Mouse (Mus musculus): Measurements from ENCODE around the gene Ldlrad3. TPM values are rescaled to one million over a fixed set of nuclear protein-coding genes. Genes with fewer than 3 reads are reported as not detected.

Gene Ldlrad3
- polyA plus RNA-seq, 1 experiment from 2014 or later: 50.0 TPM

DNA sequence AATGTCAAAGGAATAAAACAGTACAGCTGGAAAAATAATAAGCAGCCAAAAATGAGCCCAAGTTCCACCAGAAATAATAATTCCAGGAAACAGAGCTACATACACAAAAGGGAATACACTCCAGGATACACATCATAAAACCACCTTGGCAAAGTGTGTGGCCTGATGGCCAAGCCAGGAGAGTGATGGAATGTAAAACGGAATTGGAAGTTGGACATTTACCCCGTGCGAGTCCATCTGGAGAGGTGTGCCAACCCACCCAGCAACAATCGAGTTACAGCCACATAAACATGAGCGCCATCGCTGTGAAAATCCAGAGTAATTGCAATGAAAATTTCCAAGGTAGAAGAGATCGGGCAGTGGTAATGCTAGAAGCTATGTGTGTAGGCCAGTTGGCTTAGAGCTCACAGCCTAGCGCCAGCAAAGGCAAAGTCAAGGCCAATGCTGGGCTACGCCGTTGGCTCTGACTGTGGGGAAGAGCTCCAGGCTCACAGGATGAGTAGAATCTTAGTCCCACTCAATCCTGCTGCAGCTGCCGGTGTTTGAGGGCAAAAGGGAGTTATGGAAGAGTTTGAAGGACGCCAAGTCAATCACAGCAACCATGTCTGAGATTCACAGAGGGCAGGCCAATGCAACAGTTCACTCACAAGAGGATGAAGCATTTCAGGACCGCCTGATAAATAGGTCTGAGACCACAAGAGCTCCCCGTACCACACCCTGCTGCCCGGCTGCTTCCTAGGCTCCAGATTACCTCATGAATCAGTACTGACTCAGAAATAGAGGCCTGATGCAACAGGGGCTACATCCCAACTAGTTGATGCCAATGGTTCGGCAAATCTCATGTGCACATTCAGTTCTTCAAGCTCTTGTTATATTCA, 7.0 kb upstream of the Ldlrad3 start:
- H3K27me3 ChIP-seq (ENCODE audit: control insufficient read depth, insufficient read depth, low read length): no peaks in the 10 kb centered on the region
- 90% methylated on average over 16 of the region's 16 CpGs for WGBS
- H3K27ac ChIP-seq (ENCODE audit: low read length): no peak overlapping the region
- ATAC-seq (ENCODE audit: insufficient read depth, low FRiP score): no peak
- H3K4me1 ChIP-seq (ENCODE audit: control insufficient read depth, insufficient read depth, low read length): 0 out of 2 replicates have a peak, but pooled peaks cover 4% of the 10 kb centered on the region
- H3K9ac ChIP-seq (ENCODE audit: low read length): no peak overlapping the region
- H3K4me3 ChIP-seq (replicated peaks; ENCODE audit: low read length): no peak overlapping the region
- no peaks in the 10 kb centered on the region for H3K36me3 ChIP-seq (ENCODE audit: control insufficient read depth, insufficient read depth, low read length)
- no peak overlapping the region for H3K4me2 ChIP-seq (ENCODE audit: low read depth, low read length)
- H3K9me3 ChIP-seq (replicated peaks; ENCODE audit: control insufficient read depth, low read length): no peaks in the 10 kb centered on the region

- H3K36me3 ChIP-seq (ENCODE audit: control insufficient read depth, insufficient read depth, low read length): no peaks in the 10 kb centered on the region
- H3K27me3 ChIP-seq (ENCODE audit: control insufficient read depth, insufficient read depth, low read length): no peaks in the 10 kb centered on the region
- H3K4me3 ChIP-seq (replicated peaks; ENCODE audit: low read length): no peak overlapping the region
- no peak for ATAC-seq (ENCODE audit: insufficient read depth, low FRiP score)
- H3K9ac ChIP-seq (ENCODE audit: low read length): no peak overlapping the region
- WGBS: 64% methylated on average over 4 of the region's 4 CpGs
- peaks cover 6% of the 10 kb centered on the region for H3K4me1 ChIP-seq (ENCODE audit: control insufficient read depth, insufficient read depth, low read length)
- no peaks in the 10 kb centered on the region for H3K9me3 ChIP-seq (replicated peaks; ENCODE audit: control insufficient read depth, low read length)
- no peak overlapping the region for H3K27ac ChIP-seq (ENCODE audit: low read length)
- no peak overlapping the region for H3K4me2 ChIP-seq (ENCODE audit: low read depth, low read length)
These were observed 5.6 kb upstream of the Ldlrad3 start for GRCm38 (mm10) chr2:102191736-102192135.

GRCm38 (mm10) chr2:102190956-102191355, 4.8 kb upstream of the Ldlrad3 start:
- H3K27ac ChIP-seq (ENCODE audit: low read length): no peak overlapping the region
- no peaks in the 10 kb centered on the region for H3K36me3 ChIP-seq (ENCODE audit: control insufficient read depth, insufficient read depth, low read length)
- ATAC-seq (ENCODE audit: insufficient read depth, low FRiP score): no peak
- peaks cover 4% of the 10 kb centered on the region for H3K4me1 ChIP-seq (ENCODE audit: control insufficient read depth, insufficient read depth, low read length)
- H3K27me3 ChIP-seq (ENCODE audit: control insufficient read depth, insufficient read depth, low read length): no peaks in the 10 kb centered on the region
- no peaks in the 10 kb centered on the region for H3K9me3 ChIP-seq (replicated peaks; ENCODE audit: control insufficient read depth, low read length)
- H3K9ac ChIP-seq (ENCODE audit: low read length): no peak overlapping the region
- no peak overlapping the region for H3K4me3 ChIP-seq (replicated peaks; ENCODE audit: low read length)
- H3K4me2 ChIP-seq (ENCODE audit: low read depth, low read length): no peak overlapping the region

DNA sequence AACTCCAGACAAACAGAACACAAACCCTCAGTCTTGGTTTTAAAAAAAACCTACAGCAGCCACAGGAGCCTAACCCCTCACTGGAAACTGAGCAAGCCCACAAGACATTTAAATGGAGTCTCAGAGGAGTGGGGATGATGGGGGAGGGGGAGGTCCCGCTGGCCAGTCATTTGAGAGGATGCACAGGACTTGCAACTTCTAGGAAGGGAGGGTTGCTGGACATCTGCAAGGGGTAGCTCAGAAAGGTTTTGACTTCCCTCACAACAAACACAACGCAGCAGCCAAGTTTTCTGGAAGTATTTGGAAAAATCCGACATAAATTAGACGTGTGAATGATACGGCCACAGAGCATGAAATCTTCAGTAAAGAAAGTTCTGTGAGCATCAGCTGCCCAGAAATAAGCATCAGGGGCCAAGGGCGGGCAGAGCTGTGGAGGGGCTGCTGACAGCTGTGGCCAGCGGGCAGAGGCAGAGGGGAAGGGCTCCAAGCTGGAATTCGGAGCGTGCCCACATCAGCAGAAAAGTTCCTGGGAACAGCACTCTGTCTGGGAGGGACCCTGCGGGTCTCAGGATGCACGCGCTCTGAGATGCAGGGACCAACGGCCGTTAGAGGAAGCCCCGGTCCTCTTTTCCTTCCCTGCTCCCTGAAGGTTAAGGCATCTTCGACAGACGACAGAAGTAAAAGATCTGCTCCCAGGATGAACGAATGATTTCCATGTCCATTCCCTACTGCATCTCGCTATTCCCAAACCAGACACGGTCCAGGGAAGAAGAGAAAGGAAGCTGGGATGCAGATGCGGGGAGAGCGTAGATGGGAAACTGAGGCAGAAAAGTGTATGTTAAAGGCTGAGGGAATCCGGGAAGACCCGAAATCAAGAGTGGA, 875 bp downstream of the Ldlrad3 start:
- H3K27ac ChIP-seq (ENCODE audit: low read length): peak overlapping the region; percentile 94
- no peaks in the 10 kb centered on the region for H3K27me3 ChIP-seq (ENCODE audit: control insufficient read depth, insufficient read depth, low read length)
- no peaks in the 10 kb centered on the region for H3K36me3 ChIP-seq (ENCODE audit: control insufficient read depth, insufficient read depth, low read length)
- ATAC-seq (ENCODE audit: insufficient read depth, low FRiP score): 0 out of 2 replicates have a peak, but pooled peaks have one; percentile 18
- peaks cover 27% of the 10 kb centered on the region for H3K4me1 ChIP-seq (ENCODE audit: control insufficient read depth, insufficient read depth, low read length)
- H3K9me3 ChIP-seq (replicated peaks; ENCODE audit: control insufficient read depth, low read length): no peaks in the 10 kb centered on the region
- H3K4me3 ChIP-seq (replicated peaks; ENCODE audit: low read length): peak overlapping the region; percentile 67
- peak overlapping the region; percentile 88 for H3K9ac ChIP-seq (ENCODE audit: low read length)
- 2% methylated on average over 24 of the region's 24 CpGs for WGBS
- peak overlapping the region; percentile 82 for H3K4me2 ChIP-seq (ENCODE audit: low read depth, low read length)

GRCm38 (mm10) chr2:102183720-102184480, 2.3 kb downstream of the Ldlrad3 start:
- Histone ChIP-seq H3K4me3 (replicated peaks; ENCODE audit: low read length) (peak overlapping the region; percentile 67; the same call in 1 of the 2 replicates), H3K4me2 (ENCODE audit: low read depth, low read length) (peak overlapping the region; percentile 82), H3K4me1 (ENCODE audit: control insufficient read depth, insufficient read depth, low read length) (peaks cover 27% of the 10 kb centered on the region), H3K27ac (ENCODE audit: low read length) (no peak overlapping the region), H3K36me3 (ENCODE audit: control insufficient read depth, insufficient read depth, low read length) (no peaks in the 10 kb centered on the region), H3K9ac (ENCODE audit: low read length) (no peak overlapping the region), H3K27me3 (ENCODE audit: control insufficient read depth, insufficient read depth, low read length) (no peaks in the 10 kb centered on the region), H3K9me3 (replicated peaks; ENCODE audit: control insufficient read depth, low read length) (no peaks in the 10 kb centered on the region)
- no peak for ATAC-seq (ENCODE audit: insufficient read depth, low FRiP score)
- WGBS: 61% methylated on average over 7 of the region's 7 CpGs

DNA sequence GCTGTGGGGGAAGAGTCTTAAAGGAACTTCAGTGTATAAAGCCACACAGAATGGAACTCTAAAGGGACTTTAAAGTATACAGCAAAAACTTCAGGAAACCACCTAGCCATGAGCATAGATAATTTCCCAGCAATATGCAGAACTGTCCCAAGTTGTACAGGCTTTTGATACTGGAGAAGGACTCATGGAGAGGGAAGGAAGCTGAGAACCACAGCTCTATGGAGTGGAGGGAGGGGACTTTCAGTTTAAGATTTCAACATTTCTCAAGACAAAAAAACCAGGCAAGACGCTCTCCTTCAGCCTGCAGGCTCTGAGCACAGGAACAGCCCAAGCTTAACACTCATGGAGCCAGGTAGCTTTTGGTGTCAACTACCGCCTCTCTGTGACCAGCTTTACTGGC, 4.7 kb downstream of the Ldlrad3 start:
- Histone ChIP-seq H3K9ac (ENCODE audit: low read length) (no peak overlapping the region), H3K4me3 (replicated peaks; ENCODE audit: low read length) (no peak overlapping the region), H3K4me2 (ENCODE audit: low read depth, low read length) (no peak overlapping the region), H3K27ac (ENCODE audit: low read length) (no peak overlapping the region), H3K4me1 (ENCODE audit: control insufficient read depth, insufficient read depth, low read length) (peaks cover 23% of the 10 kb centered on the region), H3K27me3 (ENCODE audit: control insufficient read depth, insufficient read depth, low read length) (no peaks in the 10 kb centered on the region), H3K36me3 (ENCODE audit: control insufficient read depth, insufficient read depth, low read length) (no peaks in the 10 kb centered on the region), H3K9me3 (replicated peaks; ENCODE audit: control insufficient read depth, low read length) (no peaks in the 10 kb centered on the region)
- WGBS: 65% methylated on average over 2 of the region's 2 CpGs
- ATAC-seq (ENCODE audit: insufficient read depth, low FRiP score): no peak

DNA sequence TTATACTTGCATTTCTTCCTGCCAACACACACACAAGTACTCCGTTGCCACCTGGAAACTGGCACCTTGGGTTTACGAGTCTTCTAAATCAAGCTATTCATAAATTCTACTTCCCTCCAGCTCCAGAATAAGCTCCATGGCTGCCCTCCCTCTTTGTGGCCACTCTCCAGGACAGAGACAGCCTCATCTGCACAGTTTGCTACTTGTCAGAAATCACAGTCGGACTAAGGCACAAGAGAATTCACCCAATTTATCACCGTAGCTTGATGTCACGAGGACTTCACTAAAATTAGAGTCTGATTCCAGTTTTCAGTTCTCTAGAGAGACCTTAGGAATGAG, 9.8 kb downstream of the Ldlrad3 start:
- H3K36me3 ChIP-seq (ENCODE audit: control insufficient read depth, insufficient read depth, low read length): no peaks in the 10 kb centered on the region
- no peak overlapping the region for H3K4me3 ChIP-seq (replicated peaks; ENCODE audit: low read length)
- no peak for ATAC-seq (ENCODE audit: insufficient read depth, low FRiP score)
- WGBS: 73% methylated on average over 5 of the region's 5 CpGs
- no peaks in the 10 kb centered on the region for H3K27me3 ChIP-seq (ENCODE audit: control insufficient read depth, insufficient read depth, low read length)
- no peaks in the 10 kb centered on the region for H3K9me3 ChIP-seq (replicated peaks; ENCODE audit: control insufficient read depth, low read length)
- H3K4me1 ChIP-seq (ENCODE audit: control insufficient read depth, insufficient read depth, low read length): peaks cover 7% of the 10 kb centered on the region; the same call in 1 of the 2 replicates
- H3K27ac ChIP-seq (ENCODE audit: low read length): no peak overlapping the region
- no peak overlapping the region for H3K9ac ChIP-seq (ENCODE audit: low read length)
- H3K4me2 ChIP-seq (ENCODE audit: low read depth, low read length): no peak overlapping the region

DNA sequence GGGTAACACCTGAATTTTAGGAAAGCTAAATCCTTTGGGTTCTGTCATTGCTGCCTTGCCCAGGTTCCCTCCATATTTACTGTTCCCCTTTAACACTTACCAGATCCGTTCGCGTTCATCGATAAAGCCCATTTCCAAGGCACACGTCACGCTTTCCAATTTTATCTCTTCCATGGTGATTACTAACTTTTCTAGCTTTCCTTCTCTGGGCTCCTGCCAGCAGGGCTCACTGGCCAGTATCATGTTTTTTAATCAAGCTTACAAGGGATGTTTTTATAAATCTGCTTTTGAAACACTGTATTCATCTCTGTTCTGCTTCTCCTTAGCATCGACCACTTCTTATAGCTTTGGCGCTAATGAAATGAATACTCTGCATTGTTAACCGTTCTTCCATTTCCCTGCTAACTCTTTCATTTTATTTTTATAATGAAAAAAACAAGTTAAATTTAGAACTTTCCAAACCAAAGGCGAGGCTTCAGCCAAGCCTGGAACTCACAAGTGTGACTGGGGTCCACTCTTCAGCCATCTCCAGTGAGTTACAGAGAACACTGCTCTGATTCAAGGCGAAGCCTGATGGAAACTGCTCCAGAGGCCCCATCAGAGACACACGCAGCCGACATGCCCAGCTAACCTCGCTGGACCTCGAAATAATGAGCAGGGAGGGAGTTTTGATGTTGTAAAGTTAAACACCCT, 10.3 kb downstream of the Ldlrad3 start:
- H3K9me3 ChIP-seq (replicated peaks; ENCODE audit: control insufficient read depth, low read length): no peaks in the 10 kb centered on the region
- H3K4me3 ChIP-seq (replicated peaks; ENCODE audit: low read length): no peak overlapping the region
- H3K4me1 ChIP-seq (ENCODE audit: control insufficient read depth, insufficient read depth, low read length): 0 out of 2 replicates have a peak, but pooled peaks cover 2% of the 10 kb centered on the region
- H3K27ac ChIP-seq (ENCODE audit: low read length): no peak overlapping the region
- no peak overlapping the region for H3K9ac ChIP-seq (ENCODE audit: low read length)
- no peaks in the 10 kb centered on the region for H3K36me3 ChIP-seq (ENCODE audit: control insufficient read depth, insufficient read depth, low read length)
- no peak for ATAC-seq (ENCODE audit: insufficient read depth, low FRiP score)
- H3K27me3 ChIP-seq (ENCODE audit: control insufficient read depth, insufficient read depth, low read length): no peaks in the 10 kb centered on the region
- no peak overlapping the region for H3K4me2 ChIP-seq (ENCODE audit: low read depth, low read length)
- 74% methylated on average over 15 of the region's 15 CpGs for WGBS

All from stomach, embryonic 16.5 days (tissue).